Comparison of ENCODE assay signal across 16 mouse cellular contexts in genomic region chr9:120219411-120219810, GRCm38 (mm10).
"Had no signal": no experiment of that assay in that cellular context is flagged by ENCODE, and none has a peak within 500 bp of the region (broad histone marks: within the 10 kb centered on the region; RNA-seq: fewer than 3 reads in every experiment).

No protein-coding gene starts in this region.

- H3K4me3 ChIP-seq: layer of hippocampus, adult 2 months; limb, embryonic 13.5 days; midbrain, embryonic 10.5 days; myocyte; neural tube, embryonic 15.5 days; stomach, embryonic 15.5 days had no signal

- DNase-seq: kidney, adult 9 months; kidney, postnatal 10 days; kidney, postnatal 4 days; left cerebral cortex, postnatal 4 days; lung, adult 18-20 months; midbrain, embryonic 14.5 days; right cerebral cortex, postnatal 4 days; thymus, adult 2 months; thymus, postnatal 36 days had no signal

- H3K27me3 ChIP-seq: neural tube, embryonic 15.5 days; stomach, embryonic 15.5 days had no signal

- H3K36me3 ChIP-seq: limb, embryonic 13.5 days; midbrain, embryonic 10.5 days; neural tube, embryonic 15.5 days; stomach, embryonic 15.5 days had no signal

- H3K4me2 ChIP-seq: limb, embryonic 13.5 days; neural tube, embryonic 15.5 days; stomach, embryonic 15.5 days had no signal

- H3K9ac ChIP-seq: limb, embryonic 13.5 days; liver, embryonic 14.5 days; neural tube, embryonic 15.5 days; stomach, embryonic 15.5 days had no signal

- H3K9me3 ChIP-seq: limb, embryonic 13.5 days; midbrain, embryonic 10.5 days; neural tube, embryonic 15.5 days; stomach, embryonic 15.5 days had no signal

- H3K27ac ChIP-seq: layer of hippocampus, adult 2 months; limb, embryonic 13.5 days; liver, embryonic 14.5 days; midbrain, embryonic 10.5 days; neural tube, embryonic 15.5 days; stomach, embryonic 15.5 days had no signal
